Mouse (Mus musculus) adrenal gland, postnatal 10 days (tissue): ENCODE measurements around the gene Zfhx3. TPM values are rescaled to one million over a fixed set of nuclear protein-coding genes. Genes with fewer than 3 reads are reported as not detected.
A peak's percentile ranks its signal among the peaks of the same experiment; 100 is the strongest.

Experiments
- DNase-seq: peaks from one replicate; pipeline ENCODE4 v3.0.0; 2021; ENCODE audit warnings: mixed read lengths
- total RNA-seq, 2 experiments: library from RNA; stranded (reverse); gene quantifications; 2 replicates each; pipeline ENCODE4 v1.2.3; 2021

Zfhx3 gene
- total RNA-seq, 2 experiments from 2014 or later = 25.8 to 31.5 TPM

- DNase-seq = no peak
Measured at GRCm38 (mm10) chr8:108701381-108702175, 759.1 kb downstream of the Zfhx3 start.

- DNase-seq = no peak
Measured at GRCm38 (mm10) chr8:108702201-108702600, 759.8 kb downstream of the Zfhx3 start.

- DNase-seq = no peak
Measured at GRCm38 (mm10) chr8:108705751-108706150, 763.3 kb downstream of the Zfhx3 start.

- no peak for DNase-seq
Measured at GRCm38 (mm10) chr8:108706491-108706847, 764.0 kb downstream of the Zfhx3 start.

- peak; percentile 20 for DNase-seq
Measured at GRCm38 (mm10) chr8:108706848-108707541, 764.6 kb downstream of the Zfhx3 start.

GRCm38 (mm10) chr8:108707576-108708281, 765.3 kb downstream of the Zfhx3 start:
- DNase-seq = peak; percentile 21

- DNase-seq = peak; percentile 51
Measured at GRCm38 (mm10) chr8:108708833-108709387, 766.5 kb downstream of the Zfhx3 start.

- no peak for DNase-seq
Measured at GRCm38 (mm10) chr8:108709441-108709840, 767.0 kb downstream of the Zfhx3 start.

- DNase-seq = no peak
Measured at GRCm38 (mm10) chr8:108709928-108710606, 767.6 kb downstream of the Zfhx3 start.

GRCm38 (mm10) chr8:108710607-108711489, 768.4 kb downstream of the Zfhx3 start:
- DNase-seq = no peak

GRCm38 (mm10) chr8:108711490-108711793, 769.0 kb downstream of the Zfhx3 start:
- no peak for DNase-seq

GRCm38 (mm10) chr8:108712001-108712411, 769.6 kb downstream of the Zfhx3 start:
- DNase-seq = no peak

GRCm38 (mm10) chr8:108712607-108713006, 770.2 kb downstream of the Zfhx3 start:
- DNase-seq = no peak

- no peak for DNase-seq
Measured at GRCm38 (mm10) chr8:108713346-108714142, 771.1 kb downstream of the Zfhx3 start.

GRCm38 (mm10) chr8:108714143-108714635, 771.7 kb downstream of the Zfhx3 start:
- DNase-seq = no peak

- peak; percentile 80 for DNase-seq
Measured at GRCm38 (mm10) chr8:108714636-108715415, 772.4 kb downstream of the Zfhx3 start.

GRCm38 (mm10) chr8:108715416-108715948, 773.0 kb downstream of the Zfhx3 start:
- DNase-seq = no peak

- no peak for DNase-seq
Measured at GRCm38 (mm10) chr8:108716291-108716811, 773.9 kb downstream of the Zfhx3 start.

GRCm38 (mm10) chr8:108717545-108717944, 775.1 kb downstream of the Zfhx3 start:
- no peak for DNase-seq
